Mouse (Mus musculus): ENCODE measurements at regions not wholly inside any gene's neighbourhood (a gene's known extent, or its start where the extent isn't known, plus 50 kb on each side); places are given as distances from the start of the nearest gene placed in this dataset.

DNA sequence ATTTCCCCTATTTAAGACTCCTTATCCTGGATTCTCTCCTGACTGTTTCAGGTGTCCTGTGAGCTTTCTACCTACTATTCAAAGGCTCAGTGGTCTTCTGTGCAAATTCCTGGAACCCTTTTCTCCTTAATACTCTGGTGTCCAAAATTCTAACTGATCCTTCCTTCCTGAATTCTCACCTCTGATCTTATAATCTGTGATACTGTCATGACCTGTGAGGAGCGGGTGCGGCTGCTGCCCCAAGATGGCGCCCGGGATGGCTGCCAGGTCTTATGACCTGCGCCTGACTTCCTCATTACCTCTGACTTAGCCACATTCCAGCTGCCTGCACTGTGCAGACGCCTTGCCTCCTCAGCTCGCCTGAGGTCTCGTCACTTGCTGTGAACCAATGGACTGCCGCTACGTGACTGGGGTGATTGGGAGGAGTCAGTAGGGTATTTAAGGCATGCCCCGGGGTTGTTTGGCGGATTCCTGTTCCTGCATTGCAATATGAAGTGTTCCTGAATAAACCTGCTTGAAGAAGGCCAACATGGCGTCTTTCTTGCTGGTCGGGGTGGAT is 131.2 kb downstream of the Ptbp2 start:
- no peak for DNase-seq (ENCODE audit: low spot score in 2 of 2)

- no peak for DNase-seq (ENCODE audit: low spot score in 2 of 2)
Measured at GRCm38 (mm10) chr3:119638633-119639032, 145.6 kb downstream of the Ptbp2 start.

GRCm38 (mm10) chr3:119635641-119636040 is 148.6 kb downstream of the Ptbp2 start:
- no peak for DNase-seq (ENCODE audit: low spot score in 2 of 2)

GRCm38 (mm10) chr3:119633516-119633915 is 150.8 kb downstream of the Ptbp2 start:
- no peak for DNase-seq (ENCODE audit: low spot score in 2 of 2)

GRCm38 (mm10) chr3:119606116-119606515 is 178.2 kb downstream of the Ptbp2 start:
- no peak for DNase-seq (ENCODE audit: low spot score in 2 of 2)

GRCm38 (mm10) chr3:119588872-119589416 is 195.3 kb downstream of the Ptbp2 start:
- DNase-seq (ENCODE audit: low spot score in 2 of 2) = no peak

DNA sequence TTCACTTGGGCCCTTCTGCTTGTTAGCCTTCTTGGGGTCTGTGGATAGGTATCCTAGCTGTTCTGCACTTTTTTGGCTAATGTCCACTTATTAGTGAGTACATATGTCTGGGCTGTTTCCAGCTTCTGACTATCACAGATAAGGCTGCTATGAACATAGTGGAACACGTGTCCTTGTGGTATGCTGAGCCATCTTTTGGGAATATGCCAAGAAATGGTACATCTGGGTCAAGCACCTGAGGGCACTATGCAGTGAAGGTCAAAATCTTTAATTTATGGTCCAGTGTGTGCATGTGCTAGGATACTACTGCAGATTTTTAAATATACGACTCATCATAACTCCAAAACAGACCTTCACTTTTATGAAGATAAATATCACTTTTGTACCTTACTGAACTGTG is 196.3 kb downstream of the Ptbp2 start:
- no peak for DNase-seq (ENCODE audit: low spot score in 2 of 2)

- no peak for DNase-seq (ENCODE audit: low spot score in 2 of 2)
Measured at GRCm38 (mm10) chr3:119575516-119575915, 208.8 kb downstream of the Ptbp2 start.

DNA sequence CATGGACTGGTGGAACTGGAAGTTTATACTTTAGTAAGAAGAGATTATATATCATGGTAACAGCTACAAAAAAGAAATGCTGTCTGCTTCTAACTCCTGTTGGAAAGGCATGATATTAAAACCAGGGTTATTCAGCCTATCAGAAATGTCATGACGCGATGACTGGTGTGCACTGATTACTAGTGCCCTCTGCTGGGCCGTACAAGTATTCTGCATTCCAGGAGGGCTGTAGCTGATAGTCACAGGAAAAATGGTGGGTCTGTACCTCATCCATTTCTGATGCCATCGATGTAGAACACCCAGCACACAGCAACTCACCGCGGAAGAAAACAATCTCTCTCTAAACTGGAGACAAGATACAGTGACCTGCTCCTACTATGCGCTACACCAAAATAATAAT is 246.4 kb downstream of the Ptbp2 start:
- DNase-seq (ENCODE audit: low spot score in 2 of 2) = no peak

DNA sequence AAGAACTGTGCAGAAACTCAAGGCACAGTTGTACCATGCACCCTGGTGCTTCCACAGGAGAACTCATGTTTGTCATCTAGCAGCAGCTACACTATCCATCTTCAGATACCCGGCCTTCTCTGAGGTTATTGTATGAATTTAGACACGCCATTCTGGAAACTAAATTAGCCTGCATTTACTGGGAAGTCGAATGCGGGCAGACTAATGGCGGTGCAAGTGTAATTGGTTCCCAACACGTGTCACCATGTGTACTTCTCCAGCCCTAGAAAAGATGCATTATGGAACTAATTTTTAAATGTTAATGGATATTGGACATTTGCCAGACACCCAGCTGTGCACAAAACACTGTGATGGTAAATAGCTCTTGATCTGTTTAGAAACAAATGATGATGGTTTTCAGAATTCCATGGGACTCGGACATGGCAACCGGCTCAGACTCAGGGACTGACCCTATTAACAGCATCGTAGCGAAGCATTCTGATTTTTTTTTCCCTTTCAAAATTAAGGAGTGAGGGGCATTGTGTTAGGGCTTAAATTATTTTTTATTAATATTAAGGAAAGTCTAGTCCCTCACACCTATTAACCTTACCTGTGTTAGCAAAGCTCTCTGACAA is 259.6 kb downstream of the Ptbp2 start:
- DNase-seq (ENCODE audit: low spot score in 2 of 2) = no peak

DNA sequence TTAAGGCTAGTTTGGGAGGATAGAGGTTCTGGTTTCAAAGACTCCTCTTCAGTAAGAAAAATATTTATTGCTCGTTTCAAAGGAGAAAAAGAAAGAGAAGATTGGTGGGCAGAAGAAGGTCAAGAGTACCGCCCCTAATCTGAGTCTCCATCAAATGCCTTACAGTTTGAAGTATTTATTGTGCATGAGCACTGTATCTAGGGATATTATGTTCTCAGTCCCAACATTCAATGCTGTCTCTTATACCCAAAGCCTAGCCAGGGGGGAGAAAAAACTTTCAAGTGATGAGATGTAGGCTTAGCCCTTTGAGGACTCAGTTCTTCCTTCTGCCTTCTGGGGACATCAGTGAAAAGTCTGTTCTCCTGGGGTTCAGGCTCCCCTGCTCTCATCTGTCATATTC is 271.7 kb downstream of the Ptbp2 start:
- no peak for DNase-seq (ENCODE audit: low spot score in 2 of 2)

DNA sequence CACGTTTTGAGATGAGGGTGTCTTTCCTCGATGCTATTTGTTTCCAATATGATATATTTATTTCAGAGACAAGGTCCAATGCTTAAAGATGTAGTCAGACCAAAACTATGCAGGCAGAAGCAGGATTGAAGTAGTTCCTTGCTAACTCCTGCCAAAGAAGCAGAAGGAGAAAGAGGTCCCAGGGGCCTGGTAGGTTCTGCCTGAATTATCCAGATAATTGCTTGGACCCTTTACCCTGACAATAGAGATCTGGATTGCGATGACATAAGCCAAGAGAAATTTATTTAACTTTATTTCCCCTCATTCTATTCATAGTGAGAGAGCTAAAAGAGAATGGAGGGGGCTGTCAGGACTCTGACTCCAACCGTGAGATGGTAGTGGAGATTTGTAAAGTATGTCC is 275.1 kb downstream of the Ptbp2 start:
- DNase-seq (ENCODE audit: low spot score in 2 of 2) = no peak

DNA sequence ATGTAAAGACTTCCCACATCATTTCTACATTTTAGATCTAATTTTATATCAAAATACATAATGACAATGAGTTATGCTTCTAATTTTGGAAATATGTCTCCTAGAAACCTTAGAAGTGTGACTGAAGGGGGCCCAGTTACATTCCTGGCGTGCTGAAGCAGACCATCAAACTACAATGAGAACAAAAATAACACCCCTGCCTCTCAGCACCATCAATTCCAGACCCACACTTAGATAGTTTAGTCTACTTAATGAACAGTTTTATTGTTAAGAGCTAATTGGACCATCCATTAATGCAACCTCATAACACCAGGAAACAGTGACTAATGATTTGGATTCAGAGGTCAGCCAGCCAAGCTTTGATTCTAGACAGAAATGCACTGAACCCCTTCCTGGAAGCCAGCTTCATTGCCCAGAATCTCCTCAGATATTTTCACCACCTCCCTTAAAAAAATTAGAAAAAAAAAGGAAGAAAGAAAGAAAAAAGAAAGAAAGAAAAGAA is 280.7 kb downstream of the Ptbp2 start:
- DNase-seq (ENCODE audit: low spot score in 2 of 2) = no peak

- peak; percentile 74 to 87 for DNase-seq (ENCODE audit: low spot score in 2 of 2)
Measured at GRCm38 (mm10) chr3:119498711-119499110, 285.6 kb downstream of the Ptbp2 start.

- DNase-seq (ENCODE audit: low spot score in 2 of 2) = no peak
Measured at GRCm38 (mm10) chr3:119497880-119498279, 286.4 kb downstream of the Ptbp2 start.

GRCm38 (mm10) chr3:119494580-119494979 is 289.7 kb downstream of the Ptbp2 start:
- no peak for DNase-seq (ENCODE audit: low spot score in 2 of 2)

DNA sequence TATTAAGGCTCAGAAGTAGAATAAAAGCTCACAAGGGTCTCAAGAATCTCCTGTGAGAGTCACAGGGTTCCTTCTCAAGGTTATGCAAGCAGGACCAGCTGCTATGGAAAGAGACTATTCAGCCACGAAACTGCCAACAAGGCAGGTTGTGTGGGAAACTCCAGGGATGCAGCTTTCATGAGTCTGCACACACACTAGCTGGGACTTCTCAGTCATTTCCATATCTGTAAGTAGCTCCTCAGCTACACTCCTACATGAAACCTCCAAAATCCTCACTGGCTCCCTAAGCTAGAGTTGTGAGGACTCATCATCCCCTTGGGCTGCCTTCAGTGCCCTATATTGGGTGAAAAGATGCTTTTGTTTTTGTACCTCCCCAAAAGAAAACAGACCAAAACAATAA is 291.6 kb downstream of the Ptbp2 start:
- DNase-seq (ENCODE audit: low spot score in 2 of 2) = peak in 1 of 2 experiments; percentile 22

DNA sequence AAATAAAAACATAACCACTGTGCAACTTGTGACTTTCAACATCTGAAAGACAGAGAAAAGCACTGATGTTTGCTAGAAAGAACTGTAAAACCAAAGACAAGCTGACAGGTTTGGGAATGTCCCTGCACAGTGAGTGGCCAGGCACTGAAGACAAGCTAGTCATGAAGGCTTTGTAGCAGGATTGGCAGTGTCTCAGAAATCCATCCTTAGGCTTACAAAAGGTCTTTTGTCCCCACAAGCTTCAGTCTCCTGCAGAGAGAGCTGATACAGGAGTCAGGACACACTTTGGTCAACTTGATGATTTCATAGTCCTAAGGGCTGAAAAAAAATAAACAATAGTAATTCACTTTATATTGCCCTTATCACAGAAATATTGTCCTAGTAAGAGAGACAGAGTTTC is 294.9 kb downstream of the Ptbp2 start:
- DNase-seq (ENCODE audit: low spot score in 2 of 2) = no peak
